Mouse (Mus musculus) hindbrain, postnatal 0 days (tissue): Measurements from ENCODE around the gene Fbxl14. TPM values are rescaled to one million over a fixed set of nuclear protein-coding genes. Genes with fewer than 3 reads are reported as not detected.

Experiments
- ATAC-seq: fragments of 200-750 bp; cut with Nextera tagmentation; 2 replicates; pipeline ENCODE4 v1.8.0; 2017; ENCODE audit warnings: mild to moderate bottlenecking, moderate TSS enrichment, moderate library complexity
- DNase-seq: peaks from one replicate; pipeline ENCODE4 v3.0.0-alpha.2; 2015; ENCODE audit warnings: low spot score
- H3K27ac ChIP-seq: fragments of 300-500 bp; sonication (generic); 2 replicates; pipeline ENCODE4 v1.5.1; 2014; ENCODE audit warnings: mild to moderate bottlenecking
- H3K27me3 ChIP-seq: fragments of 300-500 bp; sonication (generic); 2 replicates; pipeline ENCODE4 v1.6.1; 2014; ENCODE audit warnings: low read length, mixed read lengths; ENCODE audit not compliant: insufficient read depth
- H3K36me3 ChIP-seq: fragments of 300-500 bp; sonication (generic); 2 replicates; pipeline ENCODE4 v1.6.1; 2014; ENCODE audit warnings: low read length, mixed read lengths; ENCODE audit not compliant: insufficient read depth
- H3K4me1 ChIP-seq: fragments of 300-500 bp; sonication (generic); 2 replicates; pipeline ENCODE4 v1.6.1; 2014; ENCODE audit warnings: antibody characterized with exemption, low read length, mixed read lengths; ENCODE audit not compliant: insufficient read depth
- H3K4me2 ChIP-seq: fragments of 300-500 bp; sonication (generic); 2 replicates; pipeline ENCODE4 v1.6.1; 2014; ENCODE audit warnings: low read depth, mild to moderate bottlenecking, low read length, moderate library complexity, mixed read lengths
- H3K4me3 ChIP-seq: fragments of 300-500 bp; sonication (generic); 2 replicates; pipeline ENCODE4 v1.5.1; 2014; ENCODE audit warnings: low read length
- H3K9ac ChIP-seq: fragments of 300-500 bp; sonication (generic); replicated peaks from 2 replicates; pipeline ENCODE4 v1.6.1; 2014; ENCODE audit warnings: mild to moderate bottlenecking, low read length, moderate library complexity, mixed read lengths
- H3K9me3 ChIP-seq: fragments of 300-500 bp; sonication (generic); 2 replicates; pipeline ENCODE4 v1.6.1; 2016; ENCODE audit warnings: low read length, mixed read lengths
- CTCF ChIP-seq: IDR thresholded peaks from 2 replicates; pipeline ENCODE4 v1.5.1; 2016; ENCODE audit warnings: antibody characterized with exemption, control low read depth, low read depth
- WGBS: fragments of 180-500 bp; shearing (Covaris S2); extraction: QIAGEN DNeasy Blood & Tissue Kit; methylation state at CpG from one replicate; pipeline ENCODE4 v1.1.7; 2014; 5-methylcytosine and 5-hydroxymethylcytosine counted together
- polyA plus RNA-seq: library from polyadenylated mRNA; unstranded; fragments of >200 nt; fragmentation: Nextera tagmentation; extraction: Ambion mirVana; gene quantifications from 2 replicates; pipeline ENCODE4 v1.2.1, GENCODE M21; 2015
- total RNA-seq: library from RNA; depleted of rRNA; stranded (reverse); fragments of >200 nt; gene quantifications from 2 replicates; pipeline ENCODE4 v1.2.3, GENCODE M21; 2014

The Fbxl14 gene
- total and polyA plus RNA-seq, 2 experiments from 2014 or later, result 2.0 to 51.6 TPM

- Histone ChIP-seq H3K4me2 (no peak overlapping the region), H3K4me1 (no peaks in the 10 kb centered on the region), H3K27ac (no peak overlapping the region), H3K9me3 (no peaks in the 10 kb centered on the region), H3K36me3 (no peaks in the 10 kb centered on the region), H3K9ac (no peak overlapping the region), H3K4me3 (no peak overlapping the region), H3K27me3 (no peaks in the 10 kb centered on the region)
- no peak for DNase-seq
- WGBS, result 78% methylated on average over 10 of the region's 10 CpGs
- ATAC-seq, result no peak
- no peak for TF ChIP-seq CTCF
Observed at GRCm38 (mm10) chr6:119508634-119509375, 29.3 kb downstream of the Fbxl14 start.

GRCm38 (mm10) chr6:119509437-119510037, 30.1 kb downstream of the Fbxl14 start:
- no peak for DNase-seq
- 86% methylated on average over 13 of the region's 13 CpGs for WGBS
- H3K36me3 ChIP-seq, result no peaks in the 10 kb centered on the region
- no peaks in the 10 kb centered on the region for H3K27me3 ChIP-seq
- no peaks in the 10 kb centered on the region for H3K4me1 ChIP-seq
- H3K9me3 ChIP-seq, result no peaks in the 10 kb centered on the region
- H3K4me2 ChIP-seq, result no peak overlapping the region
- TF ChIP-seq CTCF, result no peak
- no peak overlapping the region for H3K9ac ChIP-seq
- H3K27ac ChIP-seq, result no peak overlapping the region
- ATAC-seq, result no peak
- no peak overlapping the region for H3K4me3 ChIP-seq

- Histone ChIP-seq H3K27me3 (no peaks in the 10 kb centered on the region), H3K36me3 (no peaks in the 10 kb centered on the region), H3K4me1 (no peaks in the 10 kb centered on the region), H3K4me3 (no peak overlapping the region), H3K27ac (no peak overlapping the region), H3K9me3 (no peaks in the 10 kb centered on the region), H3K4me2 (no peak overlapping the region), H3K9ac (no peak overlapping the region)
- DNase-seq, result no peak
- WGBS, result 78% methylated on average over 11 of the region's 11 CpGs
- no peak for TF ChIP-seq CTCF
- no peak for ATAC-seq
Observed at GRCm38 (mm10) chr6:119512701-119513100, 33.2 kb downstream of the Fbxl14 start.

- TF ChIP-seq CTCF, result no peak
- no peak overlapping the region for H3K27ac ChIP-seq
- H3K4me1 ChIP-seq, result no peaks in the 10 kb centered on the region
- WGBS, result 70% methylated on average over 5 of the region's 5 CpGs
- no peaks in the 10 kb centered on the region for H3K27me3 ChIP-seq
- DNase-seq (no peak), ATAC-seq (no peak)
- H3K4me3 ChIP-seq, result no peak overlapping the region
- H3K36me3 ChIP-seq, result no peaks in the 10 kb centered on the region
- H3K9ac ChIP-seq, result no peak overlapping the region
- H3K4me2 ChIP-seq, result no peak overlapping the region
- no peaks in the 10 kb centered on the region for H3K9me3 ChIP-seq
Observed at GRCm38 (mm10) chr6:119513452-119513851, 34.0 kb downstream of the Fbxl14 start.

- Histone ChIP-seq H3K27ac (no peak overlapping the region), H3K4me3 (no peak overlapping the region), H3K36me3 (no peaks in the 10 kb centered on the region), H3K4me1 (no peaks in the 10 kb centered on the region), H3K27me3 (no peaks in the 10 kb centered on the region), H3K9ac (no peak overlapping the region), H3K9me3 (no peaks in the 10 kb centered on the region), H3K4me2 (no peak overlapping the region)
- ATAC-seq, result peak; percentile 64
- peak; percentile 69 for DNase-seq
- 42% methylated on average over 7 of the region's 7 CpGs for WGBS
- TF ChIP-seq CTCF, result no peak
Observed at GRCm38 (mm10) chr6:119514085-119514484, 34.6 kb downstream of the Fbxl14 start.

GRCm38 (mm10) chr6:119520731-119521130, 41.3 kb downstream of the Fbxl14 start:
- Histone ChIP-seq H3K4me2 (no peak overlapping the region), H3K27ac (no peak overlapping the region), H3K36me3 (no peaks in the 10 kb centered on the region), H3K4me3 (no peak overlapping the region), H3K4me1 (0 out of 2 replicates have a peak, but pooled peaks cover 10% of the 10 kb centered on the region), H3K9me3 (no peaks in the 10 kb centered on the region), H3K9ac (no peak overlapping the region), H3K27me3 (no peaks in the 10 kb centered on the region)
- ATAC-seq (no peak), DNase-seq (no peak)
- WGBS, result 33% methylated on average over 9 of the region's 9 CpGs
- no peak for TF ChIP-seq CTCF

GRCm38 (mm10) chr6:119521482-119521900, 42.0 kb downstream of the Fbxl14 start:
- WGBS, result 34% methylated on average over 3 of the region's 3 CpGs
- no peak overlapping the region for H3K4me3 ChIP-seq
- no peaks in the 10 kb centered on the region for H3K9me3 ChIP-seq
- no peak overlapping the region for H3K4me2 ChIP-seq
- no peaks in the 10 kb centered on the region for H3K36me3 ChIP-seq
- no peak overlapping the region for H3K9ac ChIP-seq
- peak; percentile 6 for DNase-seq
- no peaks in the 10 kb centered on the region for H3K27me3 ChIP-seq
- 0 out of 2 replicates have a peak, but pooled peaks have one; percentile 47 for ATAC-seq
- 0 out of 2 replicates have a peak, but pooled peaks cover 10% of the 10 kb centered on the region for H3K4me1 ChIP-seq
- H3K27ac ChIP-seq, result peak overlapping the region; percentile 15; the same call in 1 of the 2 replicates
- peak; percentile 20; the same call in 1 of the 2 replicates for TF ChIP-seq CTCF
